Mouse (Mus musculus) erythroblast, embryonic 14.5 days (primary cell): ENCODE data around the gene Skap2.

Experiments
- GATA1 ChIP-seq: IDR thresholded peaks from 2 replicates; pipeline ENCODE4 v1.6.1; 2012; ENCODE audit warnings: low read length, inconsistent platforms, mixed read lengths
- TAL1 ChIP-seq: IDR thresholded peaks from 3 replicates; pipeline ENCODE4 v1.6.1; 2012; ENCODE audit warnings: low read length, inconsistent platforms, mixed read lengths

- no peak for TF ChIP-seq GATA1
- TF ChIP-seq TAL1 = no peak
Observed at GRCm38 (mm10) chr6:51881181-51881968, 131.0 kb downstream of the Skap2 start.
